Comparison of ENCODE assay signal across 8 mouse cellular contexts in the genomic region with DNA sequence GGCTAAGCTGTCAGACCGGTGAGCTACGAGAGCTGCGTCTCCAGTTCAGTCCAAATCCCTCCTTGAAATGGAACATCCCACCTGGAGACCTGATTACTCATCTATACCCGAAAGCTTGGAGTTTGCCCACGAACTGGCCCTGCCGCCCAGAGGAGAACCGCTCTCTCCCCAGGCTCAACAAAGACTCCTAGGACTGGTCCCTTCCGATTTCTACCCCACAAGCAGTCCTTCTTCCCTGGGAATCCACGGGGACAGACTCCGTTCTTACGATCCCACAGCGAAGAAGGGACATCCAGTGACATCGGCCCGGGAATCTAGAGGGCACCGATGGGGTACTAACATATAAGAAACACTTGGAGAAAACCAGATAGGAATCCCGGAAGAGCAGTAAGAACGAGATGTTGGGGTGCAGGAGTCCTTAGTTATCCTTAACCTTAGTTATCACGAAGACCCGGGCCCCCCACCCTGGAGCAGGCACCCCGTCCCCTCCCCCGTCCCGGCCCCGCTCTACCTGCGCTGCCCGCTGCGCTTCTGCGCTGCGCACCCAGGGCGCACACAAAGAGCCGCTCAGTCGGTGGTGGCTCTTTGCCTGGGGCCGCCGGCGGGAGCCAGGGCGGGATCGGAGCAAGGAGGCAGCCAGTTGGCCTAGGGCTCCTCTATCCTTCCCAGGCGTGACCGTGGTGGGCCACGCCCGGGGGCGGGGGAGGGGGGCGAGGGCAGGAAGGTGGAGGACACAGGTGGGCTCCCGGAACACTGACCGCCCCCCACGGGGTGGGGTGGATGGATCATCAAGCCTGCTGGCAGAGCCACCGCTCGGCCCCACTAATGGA. TPM values are rescaled to one million over a fixed set of nuclear protein-coding genes. Genes with fewer than 3 reads are reported as not detected.
DNase-seq lines count a peak whose midpoint lies in the region; ATAC-seq lines count a peak whose summit lies in the region.

TSS of gene Chst5 (minus strand) at position 827 of the 830 bp plus-strand sequence.

- peaks cover 13% of the 10 kb centered on the region for H3K4me1 ChIP-seq in heart, embryonic 15.5 days (replicated peaks)
- H3K4me1 ChIP-seq in embryonic facial prominence, embryonic 15.5 days = peaks cover 37% of the 10 kb centered on the region
- no peaks in the 10 kb centered on the region for H3K4me1 ChIP-seq in liver, embryonic 12.5 days

- peak within 1 kb of the TSS; percentile 63 for H3K4me2 ChIP-seq in heart, embryonic 15.5 days
- peak within 1 kb of the TSS; percentile 75 for H3K4me2 ChIP-seq in embryonic facial prominence, embryonic 15.5 days (replicated peaks)
- H3K4me2 ChIP-seq in liver, embryonic 12.5 days = peak within 1 kb of the TSS; percentile 48

- H3K9ac ChIP-seq in heart, embryonic 15.5 days = peak within 1 kb of the TSS; percentile 20; the same call in 1 of the 2 replicates
- peak within 1 kb of the TSS; percentile 34; the same call in 1 of the 2 replicates for H3K9ac ChIP-seq in embryonic facial prominence, embryonic 15.5 days
- H3K9ac ChIP-seq in liver, embryonic 12.5 days = peak within 1 kb of the TSS; percentile 8; the same call in 1 of the 2 replicates

- H3K27ac ChIP-seq in heart, embryonic 15.5 days = no peak within 1 kb of the TSS
- no peak within 1 kb of the TSS for H3K27ac ChIP-seq in embryonic facial prominence, embryonic 15.5 days (replicated peaks)
- H3K27ac ChIP-seq in liver, embryonic 12.5 days = no peak within 1 kb of the TSS

- no peak for DNase-seq in heart, adult 11 months
- peak; percentile 38 for DNase-seq in R1 (ENCODE audit: low read depth, low spot score)
- DNase-seq in thymus, postnatal 0 days (ENCODE audit: low spot score) = no peak
- DNase-seq in c-Kit-positive CD71-positive TER-119-positive erythroid progenitor cells, embryonic 14.5 days (ENCODE audit: low spot score) = no peak
- no peak for DNase-seq in thymus, postnatal 36 days

- peak within 1 kb of the TSS; percentile 40 for H3K4me3 ChIP-seq in heart, embryonic 15.5 days
- H3K4me3 ChIP-seq in embryonic facial prominence, embryonic 15.5 days (replicated peaks) = peak within 1 kb of the TSS; percentile 41
- peak within 1 kb of the TSS; percentile 29 for H3K4me3 ChIP-seq in liver, embryonic 12.5 days

- H3K27me3 ChIP-seq in heart, embryonic 15.5 days = peaks cover 36% of the 10 kb centered on the region
- H3K27me3 ChIP-seq in embryonic facial prominence, embryonic 15.5 days = peaks cover 9% of the 10 kb centered on the region
- peaks cover 73% of the 10 kb centered on the region for H3K27me3 ChIP-seq in liver, embryonic 12.5 days (replicated peaks)

- ATAC-seq in heart, embryonic 15.5 days (replicated peaks; ENCODE audit: insufficient number of reproducible peaks, insufficient read depth, low FRiP score, low read depth) = no peak
- ATAC-seq in embryonic facial prominence, embryonic 15.5 days (ENCODE audit: insufficient number of reproducible peaks, low FRiP score, low TSS enrichment, low read depth) = no peak
- no peak for ATAC-seq in liver, embryonic 12.5 days

- H3K9me3 ChIP-seq in heart, embryonic 15.5 days (replicated peaks) = no peaks in the 10 kb centered on the region
- no peaks in the 10 kb centered on the region for H3K9me3 ChIP-seq in embryonic facial prominence, embryonic 15.5 days (replicated peaks)
- no peaks in the 10 kb centered on the region for H3K9me3 ChIP-seq in liver, embryonic 12.5 days (replicated peaks)

- 8% methylated on average over 47 of the region's 47 CpGs for WGBS in heart, embryonic 15.5 days
- WGBS in embryonic facial prominence, embryonic 15.5 days = 4% methylated on average over 45 of the region's 47 CpGs
- 12% methylated on average over 47 of the region's 47 CpGs for WGBS in liver, embryonic 12.5 days (ENCODE audit: insufficient replicate concordance)

- H3K36me3 ChIP-seq in heart, embryonic 15.5 days = no peaks in the 10 kb centered on the region
- H3K36me3 ChIP-seq in embryonic facial prominence, embryonic 15.5 days = no peaks in the 10 kb centered on the region
- no peaks in the 10 kb centered on the region for H3K36me3 ChIP-seq in liver, embryonic 12.5 days

RNA-seq across cellular contexts. Expression of gene Chst5, which starts in this region (rescaled TPM):
- 0.23 and 1.1 TPM in 2 replicates for polyA plus RNA-seq in heart, embryonic 15.5 days (2015; fragmentation: Nextera tagmentation; extraction: Ambion mirVana)
- polyA plus RNA-seq in embryonic facial prominence, embryonic 15.5 days (2015; fragmentation: Nextera tagmentation; extraction: Ambion mirVana) = 5.1 and 5.8 TPM in 2 replicates
- 0.05 TPM in 1 of 2 replicates, not detected in the other for polyA plus RNA-seq in liver, embryonic 12.5 days (2016; fragmentation: Nextera tagmentation; extraction: Ambion mirVana)
- polyA plus RNA-seq in thymus, postnatal 0 days (2015; fragmentation: Nextera tagmentation; extraction: Ambion mirVana) = 0.09 and 0.27 TPM in 2 replicates
